Mouse (Mus musculus) ES-Bruce4 (cell line): ENCODE measurements at regions not wholly inside any gene's neighbourhood (a gene's known extent, or its start where the extent isn't known, plus 50 kb on each side); places are given as distances from the start of the nearest gene placed in this dataset.

Experiments used
- EP300 ChIP-seq: IDR thresholded peaks from 2 replicates; pipeline ENCODE4 v1.6.1; 2011; ENCODE audit warnings: low read depth, low read length; ENCODE audit not compliant: insufficient read depth
- POLR2A ChIP-seq: IDR thresholded peaks from one replicate; pipeline ENCODE4 v1.8.1; 2011; ENCODE audit warnings: low read length; ENCODE audit not compliant: insufficient read depth

DNA sequence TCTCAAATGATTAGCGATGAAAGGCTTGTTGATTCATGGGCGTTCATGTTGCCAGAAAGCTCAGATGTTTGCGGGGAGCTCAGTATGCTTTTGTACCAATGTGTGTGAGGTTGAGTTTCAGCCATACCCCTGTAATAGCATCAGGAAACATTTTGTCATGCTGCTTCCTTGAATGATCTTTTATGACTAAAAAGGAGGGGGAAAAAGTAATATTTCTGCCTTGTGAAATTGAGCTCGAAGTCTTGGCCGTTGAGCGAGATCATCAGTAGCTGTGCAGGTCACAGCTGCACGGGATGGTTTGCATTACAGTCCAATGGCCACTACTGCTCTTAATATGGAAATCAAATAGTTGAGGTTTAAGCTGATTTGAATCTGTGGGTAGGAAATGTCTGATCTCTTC, 145.3 kb upstream of the Fermt1 start:
- TF ChIP-seq EP300 (no peak), POLR2A (no peak)
